Mouse (Mus musculus) adrenal gland (tissue): ENCODE measurements around the gene Nsmce1.
"Not testable (repeated sequence)": the region's sequence is repeated elsewhere in the genome, so short reads cannot be mapped to it uniquely, and the experiment has no call there.

Source experiments
- intact Hi-C: fragments of 180-260 bp; cut with DNase I; formaldehyde crosslinking; loops from one replicate; pipeline ENCODE4 v1.15.1; 2025

The Nsmce1 gene

DNA sequence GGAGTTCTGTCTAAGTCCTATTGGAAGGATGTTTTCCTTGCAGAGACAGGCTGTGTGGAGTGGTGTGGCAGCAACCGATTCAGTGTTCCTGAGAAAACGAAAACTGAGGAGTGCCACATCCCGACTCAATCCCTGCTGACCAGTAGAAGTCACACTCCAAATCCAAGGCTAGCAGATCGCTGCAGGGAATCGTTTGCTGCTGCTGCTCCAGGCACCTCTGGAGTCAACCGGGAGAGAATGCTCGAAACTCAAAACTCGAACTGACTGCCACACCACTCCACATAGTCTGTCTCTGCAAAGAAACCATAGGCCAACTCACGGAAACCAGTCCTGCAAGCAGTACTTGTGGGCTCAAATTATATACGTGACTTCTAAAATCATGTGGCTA, 47.3 kb downstream of the Nsmce1 start:
- intact Hi-C loops, result no loop called here

DNA sequence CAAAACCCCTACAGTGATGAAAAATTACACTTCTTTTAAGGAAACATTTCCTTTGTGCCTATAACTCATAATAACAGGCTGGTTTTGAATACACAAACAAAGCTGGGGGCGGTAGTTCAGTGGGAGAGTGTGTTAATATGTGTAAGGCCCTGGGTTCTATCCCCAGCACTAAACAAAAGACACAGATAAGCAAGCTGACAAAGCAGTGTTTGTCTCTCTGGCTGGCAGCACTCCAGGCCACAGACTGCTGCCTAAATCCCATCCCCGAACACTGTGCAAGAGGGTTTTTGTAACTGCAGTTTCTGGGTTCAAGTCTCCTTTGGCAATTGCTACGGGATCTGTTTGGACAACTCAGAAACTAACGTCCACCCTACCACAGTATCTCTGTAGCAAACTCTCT, 49.1 kb downstream of the Nsmce1 start:
- intact Hi-C loops, result no loop called here

DNA sequence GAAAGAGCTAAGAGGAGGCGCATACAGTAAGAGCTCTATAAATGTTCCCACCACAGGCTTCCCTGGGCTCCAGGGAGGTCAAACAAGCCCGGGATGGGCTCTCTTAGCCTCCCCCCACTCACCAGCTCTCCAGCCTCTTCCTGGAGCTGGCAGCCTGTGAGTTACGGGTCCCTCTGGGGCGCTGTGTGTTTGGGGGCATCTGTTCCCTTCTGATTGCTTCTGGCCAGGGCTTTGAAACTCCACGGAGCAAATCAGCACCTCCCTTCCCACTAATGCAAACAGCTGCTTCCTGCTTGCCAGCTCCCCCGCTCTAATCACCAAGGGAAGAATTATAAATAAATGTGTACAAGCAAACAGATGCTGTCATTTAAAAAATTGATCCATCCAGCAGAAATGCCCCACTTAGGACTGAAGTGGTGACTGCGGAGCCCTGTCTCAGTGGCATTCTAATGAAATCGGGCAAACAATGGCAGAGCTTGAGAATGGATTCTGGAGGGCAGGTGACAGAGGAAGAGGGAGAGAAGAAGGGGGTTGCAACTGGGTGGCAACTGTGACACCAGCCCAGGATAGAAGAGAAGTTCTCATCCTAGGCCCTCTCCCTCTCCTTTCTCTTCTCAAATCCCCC, 56.6 kb downstream of the Nsmce1 start:
- intact Hi-C loops, result no loop called here

GRCm38 (mm10) chr7:125433874-125434273, 57.5 kb downstream of the Nsmce1 start:
- intact Hi-C loops, result no loop called here

GRCm38 (mm10) chr7:125430170-125430842, 61.1 kb downstream of the Nsmce1 start:
- intact Hi-C loops, result no loop called here

DNA sequence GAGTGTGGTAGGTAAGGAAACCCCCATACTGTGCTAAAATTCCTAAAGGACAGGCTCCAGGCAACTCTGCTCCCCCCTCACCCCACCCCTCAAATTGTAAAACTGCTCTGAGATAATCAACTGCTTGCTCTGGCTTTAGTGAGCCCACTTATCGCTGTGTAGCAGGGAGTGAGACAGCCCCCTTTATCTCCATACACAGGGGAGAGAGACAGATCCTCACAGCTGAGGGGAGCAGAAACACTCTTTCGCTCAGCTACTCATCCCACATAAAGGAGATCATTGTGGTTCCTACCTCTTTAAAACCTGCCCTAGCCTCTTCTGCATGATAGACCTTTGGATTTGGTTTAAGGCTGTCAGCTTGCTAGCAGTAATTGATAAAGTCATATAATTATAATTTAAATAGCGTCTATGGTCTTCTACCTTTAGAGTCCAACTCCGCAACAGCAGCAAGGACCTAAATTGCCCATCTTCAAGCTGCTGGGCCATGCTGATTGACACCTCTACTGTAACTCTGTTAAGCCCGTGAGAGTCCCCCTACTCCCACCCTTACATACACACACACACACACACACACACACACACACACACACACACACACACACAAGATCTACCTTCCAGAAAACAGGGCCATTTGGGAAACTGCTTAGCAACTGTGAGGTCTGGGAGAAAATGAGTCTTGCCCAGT, 62.4 kb downstream of the Nsmce1 start:
- intact Hi-C loops, result not testable (repeated sequence)

- intact Hi-C loops, result no loop called here
Observed at GRCm38 (mm10) chr7:125428381-125428780, 63.0 kb downstream of the Nsmce1 start.

DNA sequence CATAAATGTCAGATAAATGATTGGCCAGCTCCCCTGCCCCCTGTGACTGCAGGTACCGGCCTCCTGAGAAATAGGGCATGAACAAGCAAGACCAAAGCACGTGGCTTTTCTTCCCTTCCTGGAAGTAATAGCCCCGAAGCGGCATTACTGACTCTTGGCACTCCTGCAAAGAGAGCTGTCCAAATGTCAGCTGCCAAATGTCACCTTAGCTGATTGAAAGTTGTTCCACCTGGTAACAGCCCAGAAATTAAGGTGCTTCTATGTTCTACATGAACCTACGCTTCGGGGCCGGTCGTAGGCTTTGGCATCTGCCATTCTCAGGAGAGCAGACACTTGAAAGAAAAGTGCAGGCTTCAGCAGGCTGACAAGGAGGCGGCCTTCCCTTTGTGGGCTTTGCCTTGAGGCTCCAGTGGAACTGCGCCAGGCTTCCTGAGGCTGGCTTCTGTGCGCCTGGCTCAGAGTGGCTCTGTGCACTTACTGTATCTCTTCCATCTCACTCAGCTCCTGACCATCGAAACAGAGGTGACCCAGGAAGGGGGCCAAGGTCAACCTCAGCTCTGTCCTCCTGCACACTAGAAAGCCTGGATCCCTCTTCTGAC, 63.8 kb downstream of the Nsmce1 start:
- intact Hi-C loops, result no loop called here

GRCm38 (mm10) chr7:125423056-125423455, 68.3 kb downstream of the Nsmce1 start:
- intact Hi-C loops, result loop anchor here (5.0 kb wide), 2 partner anchors 44 to 159 kb away; no protein-coding TSS in a partner anchor

- intact Hi-C loops, result loop anchor here (2.0 to 5.0 kb wide), 3 partner anchors 45 to 215 kb away; no protein-coding TSS in a partner anchor
Observed at GRCm38 (mm10) chr7:125421911-125422310, 69.5 kb downstream of the Nsmce1 start.

GRCm38 (mm10) chr7:125420190-125420589, 71.2 kb downstream of the Nsmce1 start:
- intact Hi-C loops, result loop anchor here (2.0 to 5.0 kb wide), 3 partner anchors 47 to 217 kb away; no protein-coding TSS in a partner anchor

DNA sequence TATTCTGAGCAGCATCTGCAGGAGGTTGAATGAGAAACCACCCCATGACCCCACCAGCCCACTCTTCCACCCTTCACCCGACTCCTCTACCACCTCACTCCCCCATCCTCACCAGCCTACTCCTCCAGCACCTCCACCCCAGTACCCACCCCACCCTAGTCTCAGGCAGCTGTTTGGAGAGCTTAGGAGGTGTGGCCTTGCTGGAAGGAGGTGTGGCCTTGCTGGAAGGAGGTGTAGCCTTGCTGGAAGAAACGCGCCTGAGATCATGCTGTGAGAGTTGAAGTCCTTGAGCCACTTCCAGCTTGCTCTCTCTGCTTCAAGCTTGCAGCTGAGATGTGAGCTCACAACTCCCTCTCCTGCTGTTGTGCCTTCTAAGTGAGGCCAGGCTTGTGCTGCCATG, 73.0 kb downstream of the Nsmce1 start:
- intact Hi-C loops, result no loop called here
